Mouse (Mus musculus) cortical plate, adult 2 months (tissue): ENCODE results near the gene Sh3bgr. TPM values are rescaled to one million over a fixed set of nuclear protein-coding genes. Genes with fewer than 3 reads are reported as not detected.

ENCODE experiments used
- H3K27ac ChIP-seq: fragments of 200-500 bp; 2 replicates; pipeline ENCODE4 v1.5.1; 2012; ENCODE audit warnings: low read length, control low read depth, inconsistent platforms; ENCODE audit not compliant: insufficient read depth
- H3K4me1 ChIP-seq: fragments of 200-500 bp; 2 replicates; pipeline ENCODE4 v1.6.1; 2011; ENCODE audit warnings: low read length; ENCODE audit not compliant: control insufficient read depth, insufficient read depth
- H3K4me3 ChIP-seq: fragments of 200-500 bp; 2 replicates; pipeline ENCODE4 v1.5.1; 2011; ENCODE audit warnings: mild to moderate bottlenecking, low read length, control low read depth; ENCODE audit not compliant: insufficient read depth
- CTCF ChIP-seq: fragments of 200-500 bp; IDR thresholded peaks from 2 replicates; pipeline ENCODE4 v1.5.1; 2011; ENCODE audit warnings: mild to moderate bottlenecking, control low read depth, low read length; ENCODE audit not compliant: insufficient read depth; ENCODE audit errors: extremely low read depth
- POLR2A ChIP-seq: fragments of 200-500 bp; IDR thresholded peaks from 2 replicates; pipeline ENCODE4 v1.6.1; 2011; ENCODE audit warnings: mild to moderate bottlenecking, low read length, control low read depth; ENCODE audit not compliant: insufficient read depth; ENCODE audit errors: extremely low read depth
- polyA plus RNA-seq: library from polyadenylated mRNA; depleted of rRNA; stranded (reverse); fragments of >200 nt; gene quantifications from 2 replicates; pipeline ENCODE4 v1.2.3, GENCODE M21; 2012; rRNA removed

The Sh3bgr gene
- 2.5 and 5.2 TPM in 2 replicates for polyA plus RNA-seq

DNA sequence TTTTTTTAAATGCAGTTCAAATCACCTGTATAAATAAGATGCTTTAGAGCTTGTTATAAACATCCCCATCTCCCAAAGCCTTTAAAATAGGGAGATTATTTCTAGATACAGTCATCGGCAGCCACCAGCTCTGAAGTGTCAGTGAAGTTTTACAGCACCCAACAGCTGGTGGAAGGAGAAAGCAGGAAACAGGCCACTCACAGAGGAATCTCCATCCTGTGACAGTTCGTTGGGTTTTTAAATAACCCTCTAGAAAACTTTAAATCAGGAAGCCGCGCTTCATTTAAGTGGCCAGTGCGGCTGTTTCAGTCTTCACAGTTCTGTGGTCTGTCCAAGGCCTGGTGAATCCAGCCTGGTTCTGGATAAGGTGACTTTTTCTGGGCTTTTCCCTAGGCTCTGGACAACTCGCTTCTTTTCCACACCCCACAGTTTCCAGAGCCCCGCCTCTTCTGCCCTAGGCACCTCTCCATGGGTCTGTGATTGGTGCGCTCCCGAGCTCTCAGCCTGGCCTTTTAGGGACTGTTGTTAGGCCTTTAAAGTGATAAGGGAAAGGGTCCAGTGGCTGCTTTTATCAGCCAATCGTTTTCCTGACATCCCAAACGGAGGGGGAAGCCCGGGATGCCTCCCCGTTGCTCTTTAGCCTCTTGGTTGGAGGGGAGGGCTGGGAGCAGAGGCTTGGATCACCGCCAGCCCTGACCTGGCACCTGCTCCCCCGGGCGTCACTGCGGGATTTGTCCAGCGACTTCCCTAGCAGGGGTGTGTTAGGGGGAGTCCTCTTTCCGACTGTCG is at the start of gene Sh3bgr:
Gene Sh3bgr, plus strand, starts transcription at position 538 of the 789 bp plus-strand sequence.
- Histone ChIP-seq H3K27ac (no peak within 1 kb of the TSS), H3K4me3 (peak within 1 kb of the TSS; percentile 11; the same call in 1 of the 2 replicates), H3K4me1 (no peaks in the 10 kb centered on the region)
- TF ChIP-seq POLR2A (no peak), CTCF (no peak)

DNA sequence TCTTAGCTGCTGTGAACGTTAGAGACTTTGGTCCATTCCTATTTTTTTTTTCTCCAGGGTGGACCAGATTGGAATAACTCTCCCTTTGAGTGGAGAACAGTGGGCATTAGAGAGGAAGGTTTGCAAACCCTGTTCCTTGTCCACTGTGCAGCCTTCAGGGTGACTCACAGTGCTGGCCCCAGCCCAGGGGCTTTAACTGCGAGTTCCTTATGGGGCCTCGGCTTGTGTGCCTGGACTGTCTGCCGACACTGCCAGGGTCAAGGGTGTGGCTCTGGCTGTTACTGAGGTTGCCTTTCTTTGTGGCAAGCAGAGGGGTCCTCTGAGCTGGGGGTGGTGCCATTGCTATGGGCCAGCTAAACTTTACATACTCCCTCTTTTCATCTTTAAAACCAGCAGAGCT is 49.3 kb upstream of the Sh3bgr start:
- TF ChIP-seq CTCF (no peak), POLR2A (no peak)
- Histone ChIP-seq H3K4me3 (no peak overlapping the region), H3K4me1 (peaks cover 3% of the 10 kb centered on the region; the same call in 1 of the 2 replicates), H3K27ac (no peak overlapping the region)

DNA sequence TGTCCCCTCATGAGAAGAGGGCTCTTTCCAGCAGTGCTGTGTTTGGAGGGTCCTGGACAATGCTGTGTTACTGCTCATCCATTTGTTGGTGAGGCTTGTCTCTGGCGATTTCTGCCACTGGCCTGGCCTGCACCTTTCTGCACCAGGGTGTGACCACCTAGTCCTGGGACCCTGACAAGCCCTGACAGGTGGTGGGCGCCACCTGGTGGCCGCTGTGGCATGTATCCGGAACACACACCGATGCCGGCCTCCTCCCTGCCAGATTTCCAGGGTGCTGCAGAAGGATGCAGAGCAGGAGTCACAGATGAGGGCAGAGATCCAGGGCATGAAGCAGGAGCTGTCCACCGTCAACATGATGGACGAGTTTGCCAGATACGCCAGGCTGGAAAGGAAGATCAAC is 48.7 kb upstream of the Sh3bgr start:
- H3K4me3 ChIP-seq: no peak overlapping the region
- no peak overlapping the region for H3K27ac ChIP-seq
- H3K4me1 ChIP-seq: peaks cover under 1% of the 10 kb centered on the region; the same call in 1 of the 2 replicates
- peak; percentile 72 for TF ChIP-seq CTCF
- TF ChIP-seq POLR2A: no peak

DNA sequence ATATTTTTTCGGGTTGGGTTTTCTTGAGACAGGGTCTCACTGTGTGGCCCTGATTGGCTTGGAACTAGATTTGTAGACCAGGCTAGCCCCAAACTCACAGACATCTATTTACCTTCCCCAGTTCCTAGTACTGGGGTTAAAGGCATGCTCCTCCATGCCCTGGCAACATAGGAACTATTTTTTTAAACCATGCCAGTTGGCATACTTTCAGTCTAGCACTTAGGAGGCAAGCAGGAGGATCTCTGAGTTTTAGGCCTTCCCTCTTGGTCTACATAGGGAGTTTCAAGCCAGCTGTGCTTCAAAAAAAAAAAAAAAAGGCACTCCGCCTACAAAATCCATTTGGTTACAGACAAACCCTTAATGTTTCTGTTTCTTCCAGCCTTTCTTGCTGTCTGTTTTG is 45.8 kb upstream of the Sh3bgr start:
- TF ChIP-seq CTCF (no peak), POLR2A (no peak)
- Histone ChIP-seq H3K4me3 (no peak overlapping the region), H3K4me1 (peaks cover 5% of the 10 kb centered on the region), H3K27ac (no peak overlapping the region)

DNA sequence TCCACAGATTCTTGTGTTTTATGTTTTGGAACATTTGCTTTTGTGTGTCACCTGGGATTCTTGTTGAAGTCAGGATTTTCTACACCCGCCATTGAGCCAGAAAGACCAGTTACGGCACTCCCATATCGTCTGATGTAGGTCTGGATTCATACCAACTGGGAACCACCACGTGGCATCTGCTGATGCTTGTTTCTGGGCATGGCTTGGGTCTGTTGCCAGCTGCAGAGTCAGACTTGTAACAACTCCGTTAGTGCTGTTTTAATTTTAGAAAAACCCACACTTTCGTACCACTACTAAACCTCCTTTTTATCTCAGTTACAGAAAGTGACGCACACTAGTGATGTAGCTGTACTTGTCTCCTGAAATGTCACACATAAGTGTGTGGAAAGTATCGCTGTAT is 44.2 kb upstream of the Sh3bgr start:
- TF ChIP-seq CTCF (no peak), POLR2A (no peak)
- peaks cover 5% of the 10 kb centered on the region for H3K4me1 ChIP-seq
- H3K4me3 ChIP-seq: no peak overlapping the region
- H3K27ac ChIP-seq: no peak overlapping the region

DNA sequence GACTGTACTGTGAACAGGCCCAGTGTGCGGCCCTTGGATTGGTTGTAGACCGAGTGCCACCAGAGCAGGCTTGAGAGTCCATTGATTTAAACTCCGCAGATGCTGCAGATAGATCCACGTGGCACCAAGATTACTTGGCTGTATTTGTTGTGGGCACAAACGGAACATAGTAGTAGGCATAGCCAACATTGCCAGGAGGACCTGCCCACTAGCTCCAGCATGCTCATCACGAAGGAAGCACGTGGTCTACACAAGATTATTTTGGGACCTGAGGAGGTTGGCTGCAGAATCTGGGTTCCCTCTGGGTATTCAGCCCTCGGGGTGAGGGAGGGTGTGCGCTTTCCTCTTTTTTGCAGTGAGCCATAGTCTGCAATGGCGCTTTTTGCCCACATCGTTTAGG is 43.1 kb upstream of the Sh3bgr start:
- H3K4me1 ChIP-seq: peaks cover 5% of the 10 kb centered on the region
- peak; percentile 19; the same call in 1 of the 2 replicates for TF ChIP-seq POLR2A
- no peak for TF ChIP-seq CTCF
- H3K27ac ChIP-seq: no peak overlapping the region
- H3K4me3 ChIP-seq: no peak overlapping the region

DNA sequence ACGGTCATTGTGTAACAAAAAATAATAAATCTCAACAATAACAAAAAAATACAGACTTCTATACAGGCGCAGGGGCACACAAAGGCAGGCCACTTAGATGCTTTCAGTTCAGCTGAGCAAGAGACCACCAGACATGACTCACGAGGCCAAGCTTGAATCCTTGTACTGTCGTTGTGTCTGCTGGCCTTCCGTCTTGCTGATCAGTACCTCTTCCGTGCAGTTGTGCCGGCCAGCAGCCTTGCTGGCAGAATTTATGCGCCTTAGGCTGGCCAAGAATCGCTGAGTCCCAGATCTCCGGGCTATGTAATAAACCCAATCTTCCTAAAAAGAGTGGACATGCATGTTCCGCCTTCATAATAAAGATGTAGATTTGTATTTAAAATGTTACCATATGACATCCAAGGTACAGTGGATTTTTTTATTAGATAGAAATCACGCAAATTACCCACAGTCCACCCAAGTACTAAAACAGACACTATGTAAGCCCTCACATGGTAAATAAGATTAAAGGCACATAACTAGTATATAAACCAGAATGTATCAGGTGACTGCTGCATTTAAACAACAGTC is 41.7 kb upstream of the Sh3bgr start:
- peaks cover 5% of the 10 kb centered on the region for H3K4me1 ChIP-seq
- TF ChIP-seq POLR2A (no peak), CTCF (no peak)
- no peak overlapping the region for H3K27ac ChIP-seq
- 0 out of 2 replicates have a peak overlapping the region, but pooled peaks have one; percentile 7 for H3K4me3 ChIP-seq

DNA sequence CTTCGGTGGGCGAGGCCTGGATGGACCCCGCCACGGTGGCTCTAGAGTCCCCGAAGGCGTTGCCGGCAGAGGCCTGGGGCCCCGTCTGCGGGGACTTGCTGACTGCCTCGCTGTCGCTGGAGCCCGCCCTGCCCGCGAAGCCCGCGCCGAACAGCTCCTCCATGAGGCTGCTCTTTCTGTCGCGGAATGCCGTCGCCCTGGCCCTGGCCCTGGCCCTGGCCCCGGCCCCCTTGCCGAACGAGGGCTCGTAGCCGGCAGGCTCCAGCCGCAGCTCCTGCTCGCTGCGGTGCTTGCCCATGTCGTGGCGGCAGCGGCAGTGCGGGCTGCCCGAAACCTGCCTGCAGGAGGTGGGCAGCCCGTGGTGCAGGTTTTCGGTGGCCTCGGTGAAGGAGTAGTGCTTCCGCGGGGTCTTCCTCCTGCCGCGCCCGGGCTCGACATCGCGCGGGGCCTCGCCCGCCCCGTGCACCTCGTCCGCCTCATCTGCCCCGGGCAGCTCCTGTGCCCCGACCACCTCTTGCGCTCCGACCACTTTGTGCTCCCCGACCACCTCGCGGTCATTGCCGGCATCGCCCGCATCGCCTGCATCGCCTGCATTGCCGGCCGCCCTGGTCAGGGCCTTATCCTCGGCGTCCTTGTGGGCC is 41.0 kb upstream of the Sh3bgr start:
- peaks cover 5% of the 10 kb centered on the region for H3K4me1 ChIP-seq
- 0 out of 2 replicates have a peak overlapping the region, but pooled peaks have one; percentile 16 for H3K27ac ChIP-seq
- TF ChIP-seq POLR2A (no peak), CTCF (no peak)
- peak overlapping the region; percentile 7; the same call in 1 of the 2 replicates for H3K4me3 ChIP-seq

DNA sequence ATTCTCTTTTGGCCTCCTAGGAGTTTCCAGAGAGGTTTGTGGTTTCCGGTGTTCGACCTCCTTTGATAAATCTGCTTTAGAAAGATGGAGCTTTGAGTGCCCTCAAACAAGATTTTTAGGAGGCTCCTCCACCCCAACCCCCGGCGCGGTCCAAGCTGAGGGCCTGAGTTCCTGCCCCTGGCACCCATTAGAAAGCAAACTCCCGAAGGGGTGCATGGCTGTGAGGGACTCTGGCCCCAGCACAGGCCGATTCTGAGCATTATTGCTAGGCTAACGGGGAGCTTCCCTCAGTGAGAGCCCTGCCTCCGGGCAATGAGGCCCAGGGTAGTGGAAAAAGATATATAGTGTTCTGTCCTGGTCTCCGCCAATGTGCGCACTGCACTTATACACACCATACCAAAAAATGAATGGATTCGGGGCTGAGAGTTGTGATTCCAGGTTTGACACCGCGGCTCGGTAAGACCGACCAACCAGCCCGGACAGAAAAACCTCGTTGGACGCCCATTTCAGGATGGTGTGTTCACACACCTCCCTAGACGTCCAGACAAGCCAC is 40.4 kb upstream of the Sh3bgr start:
- H3K27ac ChIP-seq: no peak overlapping the region
- 0 out of 2 replicates have a peak overlapping the region, but pooled peaks have one; percentile 7 for H3K4me3 ChIP-seq
- H3K4me1 ChIP-seq: peaks cover 5% of the 10 kb centered on the region
- TF ChIP-seq CTCF (no peak), POLR2A (no peak)

DNA sequence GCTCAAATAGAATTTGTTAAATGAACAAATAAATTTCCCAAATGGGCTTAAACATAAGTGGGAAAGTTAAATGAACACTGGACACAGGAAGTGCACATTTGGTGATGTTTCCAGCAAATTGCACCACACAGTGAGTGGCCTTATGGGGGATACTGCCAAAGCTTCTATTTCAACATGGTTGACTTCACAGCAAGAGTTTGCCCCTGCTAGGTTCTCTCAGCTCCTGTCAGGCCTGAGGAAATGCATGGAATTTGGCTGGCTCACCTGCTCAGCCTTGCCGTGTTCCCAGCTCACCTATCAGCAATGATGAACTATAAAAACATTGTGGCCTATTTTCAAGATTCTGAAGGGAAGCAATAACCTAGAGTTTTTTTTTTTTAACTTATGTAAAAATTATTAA is 39.3 kb upstream of the Sh3bgr start:
- H3K4me1 ChIP-seq: peaks cover 5% of the 10 kb centered on the region
- H3K27ac ChIP-seq: no peak overlapping the region
- H3K4me3 ChIP-seq: no peak overlapping the region
- TF ChIP-seq CTCF: no peak
- TF ChIP-seq POLR2A: no peak
